Mouse (Mus musculus) spleen, postnatal 4 days (tissue): ENCODE measurements around the gene Gm10974.

Experiments used
- DNase-seq, 2 experiments: peaks; one replicate each; pipeline ENCODE4 v3.0.0; 2022; ENCODE audit warnings: low spot score in 2 of 2

Gene Gm10974

GRCm38 (mm10) chr7:66359044-66359443 lies 6.7 kb upstream of the Gm10974 start:
- DNase-seq: no peak

GRCm38 (mm10) chr7:66364491-66364890 lies 1.2 kb upstream of the Gm10974 start:
- no peak for DNase-seq

- DNase-seq: no peak
Measured at GRCm38 (mm10) chr7:66365411-66365810, 294 bp upstream of the Gm10974 start.

- no peak for DNase-seq
Measured at GRCm38 (mm10) chr7:66369071-66369933, 3.6 kb downstream of the Gm10974 start.

GRCm38 (mm10) chr7:66369934-66370445 lies 4.3 kb downstream of the Gm10974 start:
- DNase-seq: no peak

GRCm38 (mm10) chr7:66370970-66371369 lies 5.3 kb downstream of the Gm10974 start:
- DNase-seq: no peak

GRCm38 (mm10) chr7:66373391-66373790 lies 7.7 kb downstream of the Gm10974 start:
- no peak for DNase-seq

GRCm38 (mm10) chr7:66375736-66376135 lies 10.0 kb downstream of the Gm10974 start:
- DNase-seq: no peak

GRCm38 (mm10) chr7:66376560-66376959 lies 10.9 kb downstream of the Gm10974 start:
- no peak for DNase-seq

GRCm38 (mm10) chr7:66384213-66384612 lies 18.5 kb downstream of the Gm10974 start:
- no peak for DNase-seq

GRCm38 (mm10) chr7:66384891-66385290 lies 19.2 kb downstream of the Gm10974 start:
- no peak for DNase-seq

- DNase-seq: no peak
Measured at GRCm38 (mm10) chr7:66385826-66386225, 20.1 kb downstream of the Gm10974 start.

- DNase-seq: no peak
Measured at GRCm38 (mm10) chr7:66386411-66386810, 20.7 kb downstream of the Gm10974 start.

- DNase-seq: no peak
Measured at GRCm38 (mm10) chr7:66387419-66387812, 21.7 kb downstream of the Gm10974 start.

GRCm38 (mm10) chr7:66387813-66388521 lies 22.3 kb downstream of the Gm10974 start, which contains the start of gene Lrrk1:
Gene Lrrk1, minus strand, starts transcription at chr7:66388350.
- peak; percentile 61 to 85 for DNase-seq

GRCm38 (mm10) chr7:66388621-66389532 lies 23.2 kb downstream of the Gm10974 start:
- peak; percentile 46 to 69 for DNase-seq

- no peak for DNase-seq
Measured at GRCm38 (mm10) chr7:66397288-66397687, 31.6 kb downstream of the Gm10974 start.

- DNase-seq: no peak
Measured at GRCm38 (mm10) chr7:66401605-66402004, 35.9 kb downstream of the Gm10974 start.

GRCm38 (mm10) chr7:66402876-66403275 lies 37.2 kb downstream of the Gm10974 start:
- DNase-seq: no peak

- DNase-seq: no peak
Measured at GRCm38 (mm10) chr7:66404141-66404540, 38.4 kb downstream of the Gm10974 start.

GRCm38 (mm10) chr7:66404802-66405201 lies 39.1 kb downstream of the Gm10974 start:
- no peak for DNase-seq

- no peak for DNase-seq
Measured at GRCm38 (mm10) chr7:66405541-66405940, 39.8 kb downstream of the Gm10974 start.
